Mouse (Mus musculus) heart, embryonic 16.5 days (tissue): ENCODE measurements around the gene Scd1. TPM values are rescaled to one million over a fixed set of nuclear protein-coding genes. Genes with fewer than 3 reads are reported as not detected.

Experiments used
- ATAC-seq: fragments of 200-750 bp; cut with Nextera tagmentation; replicated peaks from 2 replicates; pipeline ENCODE4 v1.8.0; 2017; ENCODE audit warnings: moderate number of reproducible peaks; ENCODE audit not compliant: insufficient read depth, low FRiP score; ENCODE audit errors: extremely low read depth
- H3K27ac ChIP-seq: fragments of 300-500 bp; sonication (generic); 2 replicates; pipeline ENCODE4 v1.5.1; 2014; ENCODE audit warnings: mild to moderate bottlenecking, low read length, control low read depth, moderate library complexity
- H3K27me3 ChIP-seq: fragments of 300-500 bp; sonication (generic); 2 replicates; pipeline ENCODE4 v1.6.1; 2014; ENCODE audit warnings: low read length, mixed read lengths; ENCODE audit not compliant: control insufficient read depth, insufficient read depth
- H3K36me3 ChIP-seq: fragments of 300-500 bp; sonication (generic); 2 replicates; pipeline ENCODE4 v1.6.1; 2014; ENCODE audit not compliant: control insufficient read depth, insufficient read depth
- H3K4me1 ChIP-seq: fragments of 300-500 bp; sonication (generic); 2 replicates; pipeline ENCODE4 v1.6.1; 2014; ENCODE audit warnings: low read length, mixed read lengths; ENCODE audit not compliant: control insufficient read depth, insufficient read depth
- H3K4me2 ChIP-seq: fragments of 300-500 bp; sonication (generic); 2 replicates; pipeline ENCODE4 v1.6.1; 2014; ENCODE audit warnings: low read depth, mild to moderate bottlenecking, control low read depth, low read length
- H3K4me3 ChIP-seq: fragments of 300-500 bp; sonication (generic); 2 replicates; pipeline ENCODE4 v1.5.1; 2014; ENCODE audit warnings: mild to moderate bottlenecking, control low read depth, low read length
- H3K9ac ChIP-seq: fragments of 300-500 bp; sonication (generic); 2 replicates; pipeline ENCODE4 v1.6.1; 2014; ENCODE audit warnings: low read length, control low read depth
- H3K9me3 ChIP-seq: fragments of 300-500 bp; sonication (generic); replicated peaks from 2 replicates; pipeline ENCODE4 v1.6.1; 2016; ENCODE audit warnings: low read length; ENCODE audit not compliant: control insufficient read depth
- WGBS: fragments of 180-500 bp; shearing (Covaris S2); extraction: QIAGEN DNeasy Blood & Tissue Kit; methylation state at CpG from one replicate; pipeline ENCODE4 v1.1.7; 2014; 5-methylcytosine and 5-hydroxymethylcytosine counted together
- polyA plus RNA-seq: library from polyadenylated mRNA; unstranded; fragments of >200 nt; fragmentation: Nextera tagmentation; extraction: Ambion mirVana; gene quantifications from 2 replicates; pipeline ENCODE4 v1.2.1, GENCODE M21; 2015

Gene Scd1
- polyA plus RNA-seq, 1 experiment from 2014 or later = 1.2 TPM

- no peak overlapping the region for H3K4me2 ChIP-seq
- no peaks in the 10 kb centered on the region for H3K27me3 ChIP-seq
- H3K27ac ChIP-seq = no peak overlapping the region
- no peak overlapping the region for H3K4me3 ChIP-seq
- WGBS = 63% methylated on average over 8 of the region's 8 CpGs
- H3K9ac ChIP-seq = no peak overlapping the region
- no peak for ATAC-seq
- H3K9me3 ChIP-seq = no peaks in the 10 kb centered on the region
- H3K36me3 ChIP-seq = no peaks in the 10 kb centered on the region
- no peaks in the 10 kb centered on the region for H3K4me1 ChIP-seq
These were observed 14.5 kb upstream of the Scd1 start for GRCm38 (mm10) chr19:44422051-44422631.

- Histone ChIP-seq H3K27ac (no peak overlapping the region), H3K27me3 (no peaks in the 10 kb centered on the region), H3K4me2 (no peak overlapping the region), H3K9me3 (no peaks in the 10 kb centered on the region), H3K4me3 (no peak overlapping the region), H3K9ac (no peak overlapping the region), H3K36me3 (no peaks in the 10 kb centered on the region), H3K4me1 (no peaks in the 10 kb centered on the region)
- no peak for ATAC-seq
- WGBS = 49% methylated on average over 11 of the region's 11 CpGs
These were observed 11.9 kb upstream of the Scd1 start for GRCm38 (mm10) chr19:44419530-44419929.

- Histone ChIP-seq H3K9me3 (no peaks in the 10 kb centered on the region), H3K4me1 (no peaks in the 10 kb centered on the region), H3K4me2 (no peak overlapping the region), H3K27ac (no peak overlapping the region), H3K9ac (no peak overlapping the region), H3K27me3 (no peaks in the 10 kb centered on the region), H3K36me3 (no peaks in the 10 kb centered on the region), H3K4me3 (no peak overlapping the region)
- no peak for ATAC-seq
- WGBS = 20% methylated on average over 4 of the region's 4 CpGs
These were observed 11.3 kb upstream of the Scd1 start for GRCm38 (mm10) chr19:44418945-44419344.

- 62% methylated on average over 9 of the region's 9 CpGs for WGBS
- no peaks in the 10 kb centered on the region for H3K9me3 ChIP-seq
These were observed 10.9 kb upstream of the Scd1 start for GRCm38 (mm10) chr19:44418544-44418943.

GRCm38 (mm10) chr19:44418061-44418460, 10.4 kb upstream of the Scd1 start:
- H3K27ac ChIP-seq = no peak overlapping the region
- ATAC-seq = no peak
- H3K4me3 ChIP-seq = no peak overlapping the region
- no peak overlapping the region for H3K4me2 ChIP-seq
- 74% methylated on average over 5 of the region's 5 CpGs for WGBS
- H3K9ac ChIP-seq = no peak overlapping the region
- H3K9me3 ChIP-seq = no peaks in the 10 kb centered on the region
- no peaks in the 10 kb centered on the region for H3K27me3 ChIP-seq
- H3K4me1 ChIP-seq = no peaks in the 10 kb centered on the region
- no peaks in the 10 kb centered on the region for H3K36me3 ChIP-seq

More at GRCm38 (mm10) chr19:44418544-44418943, 10.9 kb upstream of the Scd1 start:
- no peak for ATAC-seq
- Histone ChIP-seq H3K27ac (no peak overlapping the region), H3K36me3 (no peaks in the 10 kb centered on the region), H3K4me3 (no peak overlapping the region), H3K9ac (no peak overlapping the region), H3K4me2 (no peak overlapping the region), H3K4me1 (no peaks in the 10 kb centered on the region), H3K27me3 (no peaks in the 10 kb centered on the region)

GRCm38 (mm10) chr19:44417448-44417847, 9.8 kb upstream of the Scd1 start:
- Histone ChIP-seq H3K27me3 (no peaks in the 10 kb centered on the region), H3K4me1 (no peaks in the 10 kb centered on the region), H3K4me3 (no peak overlapping the region), H3K27ac (no peak overlapping the region), H3K36me3 (no peaks in the 10 kb centered on the region), H3K4me2 (no peak overlapping the region), H3K9me3 (no peaks in the 10 kb centered on the region), H3K9ac (no peak overlapping the region)
- no peak for ATAC-seq
- WGBS = 59% methylated on average over 4 of the region's 4 CpGs

- H3K9me3 ChIP-seq = no peaks in the 10 kb centered on the region
- no peak overlapping the region for H3K9ac ChIP-seq
- no peak overlapping the region for H3K4me3 ChIP-seq
- no peaks in the 10 kb centered on the region for H3K4me1 ChIP-seq
- H3K4me2 ChIP-seq = no peak overlapping the region
- no peaks in the 10 kb centered on the region for H3K36me3 ChIP-seq
- 75% methylated on average over 5 of the region's 5 CpGs for WGBS
- H3K27me3 ChIP-seq = no peaks in the 10 kb centered on the region
- no peak overlapping the region for H3K27ac ChIP-seq
- ATAC-seq = no peak
These were observed 8.6 kb upstream of the Scd1 start for GRCm38 (mm10) chr19:44416240-44416639.

DNA sequence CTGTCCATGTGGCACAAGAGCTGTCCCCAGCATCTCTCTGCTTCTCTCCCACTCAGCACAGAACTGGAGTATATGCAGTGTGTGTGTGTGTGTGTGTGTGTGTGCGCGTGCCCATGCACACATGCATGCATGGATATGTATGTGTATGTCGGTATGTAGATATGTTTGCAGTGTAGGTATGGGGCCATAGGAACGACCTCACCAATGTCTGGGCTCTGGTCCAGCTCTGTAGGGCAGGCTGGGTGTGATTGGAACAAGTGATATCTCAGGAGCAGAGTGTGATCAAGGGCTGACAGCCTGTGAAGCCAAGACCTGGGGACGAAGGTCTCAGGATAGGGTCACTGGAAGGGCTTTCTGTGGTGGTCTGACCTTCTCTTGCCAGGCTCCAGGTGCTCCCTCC, 7.8 kb upstream of the Scd1 start:
- H3K4me3 ChIP-seq = no peak overlapping the region
- no peaks in the 10 kb centered on the region for H3K27me3 ChIP-seq
- no peaks in the 10 kb centered on the region for H3K36me3 ChIP-seq
- no peak for ATAC-seq
- no peaks in the 10 kb centered on the region for H3K4me1 ChIP-seq
- 56% methylated on average over 5 of the region's 5 CpGs for WGBS
- H3K4me2 ChIP-seq = no peak overlapping the region
- H3K9me3 ChIP-seq = no peaks in the 10 kb centered on the region
- H3K27ac ChIP-seq = no peak overlapping the region
- H3K9ac ChIP-seq = no peak overlapping the region

DNA sequence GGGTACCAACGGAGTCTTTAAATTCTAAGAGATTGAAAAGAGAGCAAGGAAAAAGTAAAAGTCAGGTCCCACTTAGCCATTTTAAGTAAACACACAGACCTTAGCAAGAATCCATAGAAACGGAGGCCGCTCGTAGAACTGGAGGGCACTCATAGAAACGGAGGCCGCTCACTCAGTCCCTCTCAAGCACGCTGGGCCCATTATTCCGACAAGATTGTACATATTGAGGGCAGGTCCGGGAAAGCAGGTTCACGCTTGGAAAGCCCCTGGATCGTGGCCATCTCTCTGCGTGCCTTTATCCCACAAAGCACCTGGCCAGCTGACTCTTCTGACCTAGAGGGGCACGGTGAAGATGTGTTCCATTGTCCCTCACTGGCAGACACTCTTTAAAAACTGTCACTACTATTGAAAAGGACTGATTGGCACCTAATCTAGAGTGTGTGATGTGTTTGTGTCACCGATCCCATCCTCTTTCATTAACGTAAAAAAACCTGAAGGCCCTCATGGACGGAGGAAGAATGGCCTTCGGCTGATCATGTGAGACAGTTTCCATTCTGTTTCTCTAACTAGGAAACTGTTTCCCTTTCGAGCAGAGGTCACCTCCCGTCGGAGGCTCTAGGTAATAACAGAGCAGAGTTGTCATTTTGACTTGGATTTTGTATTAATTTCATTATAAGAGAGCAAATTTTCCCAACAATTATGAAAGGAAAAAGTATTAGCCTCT, 2.8 kb upstream of the Scd1 start:
- peaks cover 8% of the 10 kb centered on the region for H3K4me1 ChIP-seq
- H3K9ac ChIP-seq = no peak overlapping the region
- peaks cover 17% of the 10 kb centered on the region for H3K27me3 ChIP-seq
- no peak overlapping the region for H3K4me2 ChIP-seq
- H3K36me3 ChIP-seq = no peaks in the 10 kb centered on the region
- H3K27ac ChIP-seq = no peak overlapping the region
- H3K4me3 ChIP-seq = no peak overlapping the region
- no peak for ATAC-seq
- WGBS = 84% methylated on average over 20 of the region's 20 CpGs
- H3K9me3 ChIP-seq = no peaks in the 10 kb centered on the region
